Mouse (Mus musculus) limb, embryonic 14.5 days (tissue): Measurements from ENCODE around the gene Tubgcp2. TPM values are rescaled to one million over a fixed set of nuclear protein-coding genes. Genes with fewer than 3 reads are reported as not detected.
A peak's percentile ranks its signal among the peaks of the same experiment; 100 is the strongest.

Experiments
- ATAC-seq: fragments of 200-750 bp; cut with Nextera tagmentation; 2 replicates; pipeline ENCODE4 v1.8.0; 2017; ENCODE audit warnings: low read depth, moderate number of reproducible peaks, moderate TSS enrichment; ENCODE audit not compliant: low FRiP score
- DNase-seq: peaks from one replicate; pipeline ENCODE4 v3.0.0-alpha.2; 2015; ENCODE audit warnings: low spot score
- H3K27ac ChIP-seq: fragments of 300-500 bp; sonication (generic); replicated peaks from 2 replicates; pipeline ENCODE4 v1.5.1; 2014; ENCODE audit warnings: low read depth, mild to moderate bottlenecking, low read length, moderate library complexity, mixed read lengths
- H3K27me3 ChIP-seq: fragments of 300-500 bp; sonication (generic); 2 replicates; pipeline ENCODE4 v1.6.1; 2014; ENCODE audit warnings: low read length, mixed read lengths; ENCODE audit not compliant: control insufficient read depth, insufficient read depth
- H3K36me3 ChIP-seq: fragments of 300-500 bp; sonication (generic); 2 replicates; pipeline ENCODE4 v1.6.1; 2014; ENCODE audit warnings: mild to moderate bottlenecking, low read length, moderate library complexity, mixed read lengths; ENCODE audit not compliant: control insufficient read depth, insufficient read depth
- H3K4me1 ChIP-seq: fragments of 300-500 bp; sonication (generic); 2 replicates; pipeline ENCODE4 v1.6.1; 2014; ENCODE audit warnings: antibody characterized with exemption, low read length, mixed read lengths; ENCODE audit not compliant: control insufficient read depth, insufficient read depth
- H3K4me2 ChIP-seq: fragments of 300-500 bp; sonication (generic); replicated peaks from 2 replicates; pipeline ENCODE4 v1.6.1; 2014; ENCODE audit warnings: low read depth, mild to moderate bottlenecking, low read length, moderate library complexity; ENCODE audit not compliant: severe bottlenecking
- H3K4me3 ChIP-seq: fragments of 300-500 bp; sonication (generic); replicated peaks from 2 replicates; pipeline ENCODE4 v1.5.1; 2014; ENCODE audit warnings: low read length
- H3K9ac ChIP-seq: fragments of 300-500 bp; sonication (generic); 2 replicates; pipeline ENCODE4 v1.6.1; 2014; ENCODE audit warnings: mild to moderate bottlenecking, low read depth, low read length, moderate library complexity; ENCODE audit not compliant: severe bottlenecking
- H3K9me3 ChIP-seq: fragments of 300-500 bp; sonication (generic); 2 replicates; pipeline ENCODE4 v1.6.1; 2016; ENCODE audit warnings: low read length; ENCODE audit not compliant: control insufficient read depth
- POLR2A ChIP-seq: fragments of 200-500 bp; IDR thresholded peaks from 2 replicates; pipeline ENCODE4 v1.8.0; 2012; ENCODE audit warnings: inconsistent platforms, mild to moderate bottlenecking, moderate library complexity, borderline replicate concordance; ENCODE audit not compliant: insufficient read depth, insufficient read length; ENCODE audit errors: extremely low read depth
- WGBS: fragments of 180-500 bp; shearing (Covaris S2); extraction: QIAGEN DNeasy Blood & Tissue Kit; methylation state at CpG from one replicate; pipeline ENCODE4 v1.1.7; 2014; 5-methylcytosine and 5-hydroxymethylcytosine counted together
- polyA plus RNA-seq, 2 experiments: library from polyadenylated mRNA; depleted of rRNA in 1 of 2; stranded (reverse) in 1 of 2; unstranded in 1 of 2; fragments of >200 nt; fragmentation: Nextera tagmentation in 1 of 2; extraction: Ambion mirVana in 1 of 2; gene quantifications; 2 replicates each; pipeline versions ENCODE4 v1.2.1 to v1.2.3; 2012 to 2014

The Tubgcp2 gene
- polyA plus RNA-seq, 2 experiments, result 58.8 to 69.1 TPM

DNA sequence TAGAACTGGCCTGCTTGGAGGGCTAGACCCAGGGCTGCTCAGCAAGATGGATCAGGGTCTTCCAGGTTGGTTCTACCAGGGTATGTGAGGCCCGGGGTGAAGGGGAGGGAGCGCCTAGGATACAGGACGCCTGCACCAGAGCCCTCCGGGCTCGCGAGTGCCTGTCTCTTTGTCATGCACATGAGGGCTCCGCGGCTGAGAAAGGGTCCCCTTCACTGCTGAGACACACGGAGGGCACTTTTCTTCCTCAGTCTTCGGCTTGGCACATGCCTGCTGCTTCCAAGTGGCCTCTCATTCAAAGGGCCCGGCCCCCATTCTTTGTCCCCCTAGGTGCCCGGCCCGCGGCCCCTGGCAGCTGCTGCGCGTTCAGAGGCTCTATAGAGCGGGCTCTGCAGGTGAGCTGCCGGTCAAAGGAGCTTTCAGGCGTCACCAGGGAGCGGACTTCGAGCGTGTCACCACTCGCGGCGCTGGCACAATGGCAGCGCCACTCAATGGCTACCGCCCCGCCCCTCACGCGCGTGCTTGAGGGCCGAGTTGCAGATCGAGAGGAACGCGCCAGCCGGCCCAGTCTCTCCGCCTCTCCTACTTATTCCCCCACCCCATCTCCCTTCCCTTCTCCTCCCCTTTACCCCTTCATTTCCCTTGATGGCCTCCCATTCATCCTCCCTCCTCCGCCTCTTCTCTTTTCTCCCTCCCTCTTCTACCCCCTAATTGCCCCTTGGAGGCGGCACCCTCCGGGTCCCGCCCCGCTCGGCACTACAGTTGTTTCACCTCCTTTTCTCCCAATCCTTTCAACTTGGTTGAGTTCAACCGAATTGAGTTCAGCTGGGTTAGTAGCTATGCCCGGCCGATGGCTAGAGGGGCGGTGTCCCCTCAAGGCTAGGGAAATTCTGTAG lies 24.7 kb upstream of the Tubgcp2 start:
- Histone ChIP-seq H3K27ac (no peak overlapping the region), H3K9ac (peak overlapping the region; percentile 43), H3K36me3 (no peaks in the 10 kb centered on the region), H3K4me2 (peak overlapping the region; percentile 93), H3K4me1 (0 out of 2 replicates have a peak, but pooled peaks cover 14% of the 10 kb centered on the region), H3K27me3 (peaks cover 66% of the 10 kb centered on the region), H3K4me3 (peak overlapping the region; percentile 39), H3K9me3 (no peaks in the 10 kb centered on the region)
- ATAC-seq (no peak), DNase-seq (no peak)
- TF ChIP-seq POLR2A, result no peak
- 2% methylated on average over 39 of the region's 47 CpGs for WGBS

- DNase-seq, result no peak
- Histone ChIP-seq H3K9ac (no peak overlapping the region), H3K9me3 (no peaks in the 10 kb centered on the region), H3K4me3 (no peak overlapping the region), H3K4me2 (no peak overlapping the region), H3K27ac (no peak overlapping the region), H3K4me1 (0 out of 2 replicates have a peak, but pooled peaks cover 14% of the 10 kb centered on the region), H3K27me3 (peaks cover 71% of the 10 kb centered on the region), H3K36me3 (no peaks in the 10 kb centered on the region)
- no peak for TF ChIP-seq POLR2A
- 47% methylated on average over 4 of the region's 4 CpGs for WGBS
- ATAC-seq, result no peak
Measured at GRCm38 (mm10) chr7:140059601-140060000, 23.1 kb upstream of the Tubgcp2 start.

GRCm38 (mm10) chr7:140058528-140058927 lies 22.1 kb upstream of the Tubgcp2 start:
- WGBS, result 22% methylated on average over 7 of the region's 7 CpGs
- ATAC-seq (no peak), DNase-seq (no peak)
- Histone ChIP-seq H3K4me1 (0 out of 2 replicates have a peak, but pooled peaks cover 14% of the 10 kb centered on the region), H3K4me3 (peak overlapping the region; percentile 48), H3K4me2 (peak overlapping the region; percentile 86), H3K9ac (peak overlapping the region; percentile 61), H3K36me3 (no peaks in the 10 kb centered on the region), H3K9me3 (no peaks in the 10 kb centered on the region), H3K27ac (no peak overlapping the region), H3K27me3 (peaks cover 71% of the 10 kb centered on the region)
- no peak for TF ChIP-seq POLR2A

- H3K9ac ChIP-seq, result peak overlapping the region; percentile 61
- no peak overlapping the region for H3K27ac ChIP-seq
- peak overlapping the region; percentile 86 for H3K4me2 ChIP-seq
- peak; percentile 49 for ATAC-seq
- TF ChIP-seq POLR2A, result no peak
- DNase-seq, result no peak
- H3K9me3 ChIP-seq, result no peaks in the 10 kb centered on the region
- H3K4me1 ChIP-seq, result 0 out of 2 replicates have a peak, but pooled peaks cover 14% of the 10 kb centered on the region
- peak overlapping the region; percentile 48 for H3K4me3 ChIP-seq
- H3K27me3 ChIP-seq, result peaks cover 67% of the 10 kb centered on the region
- WGBS, result 4% methylated on average over 52 of the region's 53 CpGs
- H3K36me3 ChIP-seq, result no peaks in the 10 kb centered on the region
Measured at GRCm38 (mm10) chr7:140057413-140058407, 21.2 kb upstream of the Tubgcp2 start.

GRCm38 (mm10) chr7:140054124-140054523 lies 17.7 kb upstream of the Tubgcp2 start:
- Histone ChIP-seq H3K36me3 (no peaks in the 10 kb centered on the region), H3K4me2 (no peak overlapping the region), H3K4me1 (peaks cover 18% of the 10 kb centered on the region), H3K4me3 (no peak overlapping the region), H3K27ac (no peak overlapping the region), H3K9ac (no peak overlapping the region), H3K27me3 (peaks cover 67% of the 10 kb centered on the region), H3K9me3 (no peaks in the 10 kb centered on the region)
- no peak for ATAC-seq
- TF ChIP-seq POLR2A, result no peak
- DNase-seq, result no peak
- WGBS, result 77% methylated on average over 4 of the region's 4 CpGs
